Mouse (Mus musculus): ENCODE measurements around the gene Pif1.

GRCm38 (mm10) chr9:65555001-65555405 is 32.0 kb upstream of the Pif1 start:
- TF ChIP-seq CTCF (IDR thresholded peaks at IDR 0.05; ENCODE audit: low read depth) = no peak
- no peak for TF ChIP-seq EP300 (IDR thresholded peaks at IDR 0.05; ENCODE audit: low read depth)
